Mouse (Mus musculus): ENCODE data around the gene Abhd8.

Gene Abhd8

DNA sequence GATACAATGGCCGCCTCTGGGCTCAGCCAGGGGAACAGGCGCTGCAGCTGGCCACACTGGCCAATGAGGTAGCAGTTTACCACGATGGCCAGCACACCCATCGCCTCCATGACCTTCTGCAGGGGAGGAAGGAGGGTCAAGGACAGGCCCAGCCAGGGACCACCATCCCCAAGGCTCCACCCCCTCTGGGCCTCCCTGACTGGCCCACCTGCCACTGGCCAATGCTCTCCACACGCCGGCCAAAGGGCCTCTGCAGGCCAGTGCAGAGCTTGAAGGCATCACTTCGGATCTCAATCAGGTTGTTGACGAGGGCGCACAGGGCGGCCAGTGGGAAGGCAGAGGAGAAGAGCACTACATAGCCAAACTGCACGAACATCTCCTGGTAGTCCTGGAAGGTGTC lies 15.5 kb upstream of the Abhd8 start:
- DNase-seq (ENCODE audit: low read depth, low spot score): no peak

DNA sequence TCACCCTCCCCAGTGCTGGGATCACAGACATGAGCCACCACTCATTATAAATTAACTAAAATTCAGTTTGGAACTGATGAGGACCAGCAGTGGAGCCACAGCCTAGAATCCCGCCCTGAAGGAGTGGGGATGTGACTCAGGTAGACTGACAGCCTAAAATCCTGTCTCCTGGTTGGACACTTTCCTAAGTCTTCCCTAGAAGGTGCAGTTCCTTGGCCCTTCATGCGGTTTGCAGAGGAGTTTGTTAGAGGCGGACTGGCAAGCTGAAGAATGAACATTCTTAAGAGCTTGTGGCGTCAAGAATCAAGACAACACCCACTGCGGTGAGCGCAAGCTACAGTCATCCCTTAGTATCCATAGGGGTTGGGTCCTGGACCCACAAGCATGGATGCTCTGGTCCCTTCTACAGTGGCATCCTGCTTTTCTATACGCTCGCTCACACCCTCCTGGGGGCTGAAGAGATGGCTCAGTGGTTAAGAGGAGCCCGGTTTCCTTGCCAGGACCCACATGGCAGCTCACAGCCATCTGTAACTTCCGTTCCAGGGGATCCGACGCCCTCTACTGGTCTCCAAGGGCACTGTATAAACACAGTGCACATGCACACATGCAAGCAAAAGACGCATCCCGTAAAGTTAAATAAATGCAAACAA lies 13.9 kb upstream of the Abhd8 start:
- peak; percentile 64 for DNase-seq (ENCODE audit: low read depth, low spot score)

DNA sequence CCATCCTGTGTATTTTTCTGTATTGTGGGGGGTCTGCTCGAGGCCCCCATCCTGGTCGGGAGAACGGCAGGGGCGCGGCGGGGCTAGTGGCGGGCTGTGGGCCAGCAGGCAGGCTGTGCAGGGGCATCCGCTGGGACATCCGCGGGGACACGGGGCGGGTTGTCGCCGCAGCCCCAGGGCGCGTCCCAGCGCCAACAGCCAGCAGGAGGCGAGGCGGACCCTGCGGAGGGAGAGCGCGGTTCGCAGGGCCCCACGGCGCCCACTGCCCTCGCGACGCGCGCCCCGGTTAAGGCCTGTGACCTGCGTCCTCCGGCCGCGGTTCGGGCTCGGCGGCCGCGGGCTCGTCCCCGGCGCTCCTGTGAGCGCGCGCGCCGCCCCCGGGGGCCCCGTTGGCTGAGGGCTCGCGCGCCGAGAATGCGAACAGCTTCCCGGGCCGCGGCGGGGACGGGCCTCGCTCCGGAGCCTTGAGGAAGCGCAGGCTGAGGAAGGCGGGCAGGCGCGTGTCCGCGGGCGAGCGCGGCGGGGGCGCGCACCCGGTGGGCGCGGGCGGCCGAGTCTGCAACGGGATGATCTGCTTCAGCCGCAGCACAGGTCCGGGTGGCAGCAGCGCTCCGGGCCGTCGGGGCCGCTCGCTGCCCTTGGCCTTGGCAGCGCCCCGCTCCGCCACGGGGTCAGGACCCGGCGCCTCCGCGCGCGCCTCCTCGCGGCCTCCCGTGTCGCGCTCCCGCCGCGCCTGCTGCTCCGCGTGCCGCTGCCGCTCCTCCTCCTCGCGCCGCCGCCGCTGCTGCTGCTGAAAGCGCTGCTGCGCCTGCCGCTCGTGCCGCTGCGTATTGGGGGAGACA lies 12.9 kb upstream of the Abhd8 start:
- peak; percentile 53 for DNase-seq (ENCODE audit: low read depth, low spot score)

DNA sequence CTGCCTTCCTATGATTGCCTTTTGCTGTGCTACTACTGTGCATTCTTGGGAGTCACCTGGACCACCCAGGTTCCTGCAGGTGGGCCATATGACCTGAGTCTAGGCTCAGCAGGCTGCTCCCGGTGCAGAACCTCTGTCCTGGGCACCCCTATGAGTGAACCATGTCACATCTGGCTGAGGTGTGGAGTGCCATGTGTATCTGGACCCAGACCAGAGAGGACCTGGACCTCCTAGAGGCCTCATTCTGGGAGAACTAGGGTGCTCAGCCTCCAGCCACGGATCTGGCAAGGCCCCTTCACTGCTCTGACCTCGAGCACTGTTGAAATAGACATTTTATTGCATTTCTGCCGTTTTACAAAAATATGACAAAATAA lies 12.2 kb upstream of the Abhd8 start:
- DNase-seq (ENCODE audit: low read depth, low spot score): no peak

DNA sequence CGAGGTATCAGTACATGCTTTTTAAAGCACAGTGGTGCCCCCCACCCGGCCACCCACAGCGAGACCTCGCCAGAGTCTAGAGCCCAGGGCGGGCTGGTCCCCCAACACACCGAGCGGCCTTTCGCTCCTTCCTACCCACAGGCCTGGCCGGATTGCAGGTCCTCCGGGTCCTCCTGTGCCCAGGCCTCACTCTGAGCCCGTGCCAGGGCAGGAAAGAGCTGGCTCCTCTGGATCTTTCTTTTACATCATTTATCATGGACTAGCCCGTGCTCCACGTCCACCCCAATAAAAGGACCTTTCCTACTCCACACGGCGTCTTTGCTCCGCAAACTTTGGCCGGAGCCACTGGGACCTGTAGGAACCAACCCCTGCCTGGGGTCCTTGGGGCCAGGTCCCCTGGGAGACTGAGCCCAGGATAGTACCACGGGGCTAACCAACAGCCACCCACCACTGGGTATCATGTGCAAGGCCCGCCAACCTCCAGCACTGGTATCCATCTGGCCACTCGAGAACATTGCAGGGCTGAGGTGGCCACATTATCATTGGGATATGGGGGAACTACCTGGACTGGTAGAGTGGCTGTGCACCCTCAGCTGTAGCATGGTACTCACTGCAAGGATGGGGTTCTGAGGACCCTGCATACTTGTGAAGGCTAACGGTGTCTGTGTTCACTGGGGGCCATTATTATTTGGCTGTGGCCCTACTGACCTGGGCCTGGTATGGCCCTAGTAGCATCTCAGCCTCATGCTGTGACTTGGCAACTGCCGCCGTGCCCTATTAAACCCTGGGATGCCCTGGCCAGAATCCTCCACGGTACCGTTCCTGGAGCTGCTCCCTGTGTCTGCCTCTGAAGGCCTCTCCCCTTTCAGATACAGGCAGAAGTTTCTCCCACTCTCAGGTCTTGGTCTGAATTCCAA lies 11.6 kb upstream of the Abhd8 start:
- DNase-seq (ENCODE audit: low read depth, low spot score): no peak

DNA sequence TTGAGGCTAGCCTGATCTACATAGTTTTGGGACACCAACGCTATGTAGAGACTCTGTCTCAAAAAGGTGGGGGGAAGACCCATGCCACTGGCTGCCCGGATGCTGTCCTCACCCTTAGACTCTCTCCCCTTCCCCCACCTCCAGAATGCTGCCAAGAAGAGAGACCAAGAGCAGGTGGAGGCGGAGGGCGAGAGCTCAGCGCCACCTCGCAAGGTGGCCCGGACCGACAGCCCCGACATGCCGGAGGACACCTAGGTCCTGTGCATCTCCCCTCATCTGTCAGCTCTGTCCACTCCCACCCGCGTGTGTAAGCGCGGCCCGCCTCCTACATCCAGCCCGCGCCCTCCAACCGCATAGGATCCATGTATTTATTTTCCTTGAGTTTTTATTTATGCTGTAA lies 10.9 kb upstream of the Abhd8 start:
- DNase-seq (ENCODE audit: low read depth, low spot score): no peak

DNA sequence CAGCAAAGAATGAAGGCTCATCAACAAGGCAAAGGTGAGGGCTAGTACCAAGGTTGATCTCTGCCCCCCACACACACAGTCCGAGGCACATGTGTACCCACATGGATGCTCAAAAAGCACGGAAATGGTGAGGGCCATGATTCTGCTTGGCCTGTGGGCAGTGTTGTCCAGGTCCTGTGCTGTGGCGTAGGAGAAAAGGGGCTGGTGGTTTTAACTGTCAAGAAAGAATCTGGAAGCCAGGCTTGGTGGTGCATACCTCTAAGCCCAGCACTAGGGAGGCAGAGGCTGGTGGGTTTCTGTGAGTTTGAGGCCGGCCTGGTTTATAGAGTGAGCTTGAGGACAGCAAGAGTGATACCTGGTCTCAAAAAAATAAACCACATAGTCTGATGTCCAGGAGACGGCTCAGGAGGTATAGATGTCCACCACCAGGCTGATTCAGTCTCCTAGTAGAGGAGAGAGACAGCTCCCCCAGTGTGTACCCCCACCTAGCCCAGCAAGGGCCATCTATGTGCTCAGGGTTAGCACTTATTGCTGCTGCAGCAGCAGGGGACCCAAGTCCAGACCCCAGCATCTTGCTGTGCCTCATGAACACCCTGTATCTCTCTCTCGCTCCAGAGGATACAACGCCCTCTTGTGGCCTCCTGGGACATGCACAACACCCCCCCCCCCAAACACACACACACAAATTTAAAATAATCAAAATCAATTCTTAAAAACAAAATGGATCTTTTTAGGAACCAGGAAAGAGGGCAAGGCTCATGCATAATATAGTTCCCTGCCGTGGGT lies 9.3 kb upstream of the Abhd8 start:
- no peak for DNase-seq (ENCODE audit: low read depth, low spot score)

DNA sequence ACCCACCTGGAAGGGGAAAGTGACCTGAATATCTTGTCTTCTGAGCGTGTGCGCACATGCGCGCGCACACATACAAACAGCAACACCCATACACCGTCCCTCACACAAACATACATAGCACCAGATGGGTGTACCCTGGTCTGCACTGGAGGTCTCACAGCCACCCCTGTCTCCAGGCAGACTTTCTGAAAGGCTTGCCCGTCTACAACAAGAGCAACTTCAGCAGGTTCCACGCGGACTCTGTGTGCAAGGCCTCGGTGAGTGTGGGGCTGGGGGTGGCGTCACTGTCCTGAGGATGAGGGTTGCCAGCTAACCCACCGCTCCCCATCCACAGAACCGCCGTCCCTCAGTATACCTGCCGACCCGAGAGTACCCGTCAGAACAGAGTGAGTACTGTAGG lies 8.4 kb upstream of the Abhd8 start:
- no peak for DNase-seq (ENCODE audit: low read depth, low spot score)

DNA sequence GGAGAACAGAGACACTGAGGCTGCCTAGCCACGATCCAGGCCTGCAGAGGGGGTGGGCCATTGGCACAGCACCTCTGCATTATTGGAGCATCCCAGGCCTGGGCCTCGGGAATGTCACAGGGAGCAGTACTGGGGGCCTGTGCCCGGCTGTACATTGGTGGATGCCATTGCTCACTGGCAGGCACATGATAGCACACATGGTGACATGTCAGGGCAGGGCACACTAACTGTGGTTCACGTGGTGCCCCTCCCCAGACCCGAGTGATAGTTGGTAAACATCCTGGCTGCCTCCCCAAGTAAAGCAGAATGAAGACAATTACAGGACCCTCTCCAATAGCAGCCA lies 7.4 kb upstream of the Abhd8 start:
- no peak for DNase-seq (ENCODE audit: low read depth, low spot score)

DNA sequence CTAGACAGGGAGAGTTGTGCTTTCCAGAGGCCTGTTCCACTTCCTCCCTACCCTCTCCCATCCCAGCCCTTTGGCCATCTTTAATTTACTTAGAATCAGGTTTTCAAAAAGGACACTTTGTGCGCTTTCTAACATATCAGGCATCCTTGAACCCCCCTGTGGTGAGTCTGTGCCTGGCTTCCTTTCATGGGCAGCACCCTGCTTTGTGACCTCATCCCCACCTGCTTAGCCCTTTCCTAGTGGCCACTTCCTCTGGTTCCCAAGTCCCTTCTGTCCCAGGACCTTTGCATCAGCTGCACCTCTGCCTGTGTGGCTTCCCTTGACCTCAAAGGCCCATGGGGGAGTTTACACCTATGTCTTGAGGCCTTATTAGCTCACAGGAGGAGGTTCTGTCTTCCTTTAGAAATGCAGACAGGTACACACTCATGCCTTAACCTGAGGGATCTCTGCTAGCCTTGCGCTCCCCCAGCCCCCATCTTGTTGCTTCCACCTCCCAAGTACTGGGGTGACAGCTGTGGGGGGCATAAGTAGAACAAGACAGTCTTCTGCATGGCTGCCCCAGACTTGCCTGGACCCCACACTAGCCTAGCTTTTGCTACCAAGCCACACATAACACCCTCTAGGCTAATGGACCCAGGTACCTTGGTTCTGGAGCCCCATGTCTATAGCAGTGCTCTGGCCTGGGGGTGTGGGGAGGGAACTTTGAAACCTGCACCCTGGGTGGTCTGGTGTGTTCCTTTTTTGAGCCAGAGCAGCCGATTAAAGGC lies 6.9 kb upstream of the Abhd8 start:
- no peak for DNase-seq (ENCODE audit: low read depth, low spot score)

DNA sequence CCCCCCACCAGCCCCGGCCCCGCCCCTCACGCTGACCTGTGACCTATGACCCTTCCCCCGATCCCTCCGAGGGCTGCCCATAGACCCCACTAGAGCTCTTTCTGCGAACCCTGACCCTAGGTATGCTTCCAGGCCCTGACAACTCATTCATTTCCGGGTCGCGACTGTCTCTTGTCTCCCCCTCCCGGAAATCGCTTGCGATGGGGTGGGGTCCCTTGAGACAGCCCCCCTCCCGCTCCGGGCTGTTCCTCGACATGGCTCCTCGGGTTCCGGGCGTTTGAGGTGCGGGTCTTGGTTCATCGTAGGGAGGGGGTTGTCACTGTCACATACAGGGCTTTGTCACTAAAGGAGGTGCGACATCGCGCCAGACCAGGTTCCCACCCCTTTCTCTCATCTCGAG lies 6.0 kb upstream of the Abhd8 start:
- DNase-seq (ENCODE audit: low read depth, low spot score): peak; percentile 53

DNA sequence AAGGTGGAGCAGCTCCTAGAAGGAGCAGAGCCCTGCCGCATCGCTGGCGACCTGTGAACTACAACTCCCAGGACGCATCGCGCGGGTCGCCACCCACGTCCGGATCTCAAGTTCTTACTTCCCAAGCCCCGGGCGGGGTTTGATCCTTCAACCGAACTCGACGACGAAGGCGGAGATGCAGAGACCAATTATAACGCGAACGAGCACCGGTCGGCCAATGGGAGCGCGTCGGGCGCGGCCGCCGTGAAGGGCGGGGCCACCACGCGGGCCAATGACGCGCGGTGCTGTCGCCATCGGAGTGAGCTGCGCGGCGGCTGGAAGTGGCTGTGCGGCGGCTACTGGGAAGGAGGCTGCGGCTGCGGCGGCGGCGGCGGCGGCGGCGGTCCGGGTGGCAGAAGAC lies 5.5 kb upstream of the Abhd8 start, which contains the start of gene Dda1:
Gene Dda1, plus strand, starts transcription at position 284 of the 400 bp plus-strand sequence.
- DNase-seq (ENCODE audit: low read depth, low spot score): peak; percentile 99

DNA sequence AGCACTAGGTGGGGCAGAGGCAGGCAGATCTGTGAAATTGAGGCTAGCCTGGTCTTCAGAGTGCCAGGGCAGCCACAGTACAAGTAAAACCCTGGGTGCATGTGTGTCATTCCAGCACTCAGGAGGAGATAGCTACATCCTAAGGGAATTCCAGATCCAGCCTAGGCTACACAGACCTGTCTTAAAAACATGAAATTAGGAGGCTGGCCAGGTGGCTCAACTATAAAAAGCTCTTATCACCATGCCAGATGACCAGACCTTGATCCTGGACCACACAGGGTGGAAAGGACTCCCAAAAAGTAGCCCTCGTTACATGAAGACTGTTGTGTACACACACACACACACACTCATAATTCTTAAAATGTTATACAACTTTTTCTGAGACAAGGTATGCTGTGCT lies 4.5 kb upstream of the Abhd8 start:
- no peak for DNase-seq (ENCODE audit: low read depth, low spot score)

DNA sequence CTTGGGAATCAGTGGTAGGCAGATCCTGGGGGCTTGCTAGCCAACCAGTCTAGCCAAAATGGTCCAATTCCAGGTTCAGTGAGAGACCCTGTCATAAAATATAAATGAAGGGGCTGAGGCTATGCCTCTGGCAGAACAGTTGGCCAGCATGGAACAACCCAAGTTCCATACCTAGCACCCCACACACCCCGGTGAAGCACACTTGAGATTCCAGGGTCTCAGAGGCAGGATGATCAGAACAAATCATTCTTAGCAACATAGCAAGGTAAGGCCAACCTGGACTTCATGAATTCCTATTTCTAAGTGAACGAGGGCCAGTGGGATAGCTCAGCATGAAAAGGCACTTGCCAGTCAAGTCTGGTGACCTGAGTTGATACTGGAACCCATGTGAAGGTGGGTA lies 3.7 kb upstream of the Abhd8 start:
- DNase-seq (ENCODE audit: low read depth, low spot score): no peak

DNA sequence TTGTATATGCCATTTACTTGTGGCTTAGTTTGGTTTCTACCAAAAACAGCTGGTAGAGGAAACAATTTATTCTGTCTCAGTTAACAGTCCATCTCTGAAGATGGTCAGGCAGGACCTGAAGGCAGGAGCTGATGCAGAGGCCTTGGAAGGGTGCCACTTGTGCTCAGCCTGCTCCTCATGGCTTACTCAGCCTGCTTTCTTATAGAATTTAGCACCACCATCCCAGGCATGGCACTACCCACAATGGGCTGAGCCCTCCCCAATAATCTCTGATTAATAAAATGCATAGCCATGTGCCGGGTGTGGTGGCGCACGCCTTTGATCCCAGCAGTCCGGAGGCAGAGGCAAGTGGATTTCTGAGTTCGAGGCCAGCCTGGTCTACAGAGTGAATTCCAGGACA lies 2.7 kb upstream of the Abhd8 start:
- DNase-seq (ENCODE audit: low read depth, low spot score): no peak

DNA sequence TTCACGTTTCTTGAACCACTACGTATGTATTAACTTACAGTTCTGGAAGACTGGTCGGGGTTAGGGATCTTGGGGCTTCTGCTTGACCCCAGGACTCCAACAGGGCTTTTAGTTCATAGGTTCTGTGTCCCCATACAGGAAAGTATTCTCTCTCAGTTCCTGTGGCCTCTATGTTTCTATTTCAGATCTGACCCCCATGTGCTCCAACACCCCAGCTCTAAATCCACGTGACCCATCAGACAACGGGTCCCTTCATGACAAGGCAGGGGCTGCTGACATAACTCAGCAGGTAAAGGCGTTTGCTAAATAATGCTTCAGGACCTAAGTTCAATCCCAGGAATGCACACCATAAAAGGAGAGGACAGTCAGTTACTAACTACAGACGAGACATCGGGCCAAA lies 2.3 kb upstream of the Abhd8 start:
- no peak for DNase-seq (ENCODE audit: low read depth, low spot score)

DNA sequence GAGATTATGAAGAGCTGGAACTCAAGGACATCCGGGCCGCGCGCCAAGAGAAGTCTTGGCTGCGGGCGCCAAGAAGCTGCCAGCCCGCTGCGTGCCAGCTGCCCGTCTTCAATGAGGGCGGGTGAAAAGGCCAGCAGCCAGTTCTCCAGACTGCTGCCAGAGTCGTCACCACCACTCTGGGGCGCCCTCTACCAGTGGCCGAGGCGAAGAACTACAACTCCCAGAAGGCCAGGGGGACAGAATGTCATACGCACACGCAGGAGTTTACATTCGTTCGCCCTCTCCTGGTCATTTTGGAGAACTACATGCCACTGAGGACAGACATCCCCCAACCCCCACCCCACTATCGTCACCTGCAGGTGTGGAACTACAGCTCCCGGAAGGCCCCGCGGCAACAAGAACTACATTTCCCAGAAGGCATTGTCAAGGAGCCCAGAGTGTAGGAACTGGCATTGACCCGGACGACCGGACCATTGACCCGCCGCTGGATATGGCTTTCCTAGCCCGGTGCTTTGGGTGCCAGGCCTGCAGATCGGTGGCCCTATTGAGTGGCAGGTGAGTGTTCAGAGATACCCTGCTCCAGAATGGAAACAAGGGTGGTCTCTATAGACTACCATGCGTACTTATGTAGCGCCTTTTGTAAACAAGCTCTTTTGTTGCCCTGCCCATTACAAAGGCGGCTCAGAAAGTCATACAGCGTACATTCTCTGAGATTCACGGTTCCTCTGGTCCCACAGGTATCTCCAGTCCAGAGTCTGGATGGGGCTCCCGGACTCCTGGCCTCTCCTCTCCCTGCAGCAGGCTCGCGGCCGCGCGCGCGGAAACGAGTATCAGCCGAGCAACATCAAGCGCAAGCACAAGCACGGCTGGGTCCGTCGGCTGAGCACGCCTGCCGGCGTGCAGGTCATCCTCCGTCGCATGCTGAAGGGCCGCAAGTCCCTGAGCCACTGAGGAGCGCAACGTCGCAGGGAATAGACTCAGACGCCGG lies 1.4 kb upstream of the Abhd8 start, which contains the start of gene Mrpl34:
Gene Mrpl34, plus strand, starts transcription at position 447 of the 988 bp plus-strand sequence.
- peak; percentile 100 for DNase-seq (ENCODE audit: low read depth, low spot score)

DNA sequence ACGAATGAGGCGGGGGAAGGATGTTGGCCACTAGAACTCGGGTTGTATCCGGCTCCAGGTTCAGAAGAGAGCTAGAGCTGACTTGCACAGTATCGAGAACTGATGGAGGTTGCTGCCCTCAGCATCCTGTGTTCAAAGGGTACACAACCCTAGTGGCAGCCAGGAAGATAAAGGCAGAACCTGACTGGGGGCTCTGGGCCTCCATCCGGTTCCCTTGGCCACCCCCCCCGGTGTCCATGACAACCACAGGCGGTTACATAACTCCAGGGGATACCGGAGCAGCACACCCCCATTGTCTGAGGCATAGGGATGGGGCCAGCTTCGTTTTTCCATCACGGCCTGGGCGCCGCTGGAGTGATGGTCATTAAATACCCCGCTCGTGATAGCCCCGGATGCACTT lies 669 bp downstream of the Abhd8 start:
- DNase-seq (ENCODE audit: low read depth, low spot score): peak; percentile 46

DNA sequence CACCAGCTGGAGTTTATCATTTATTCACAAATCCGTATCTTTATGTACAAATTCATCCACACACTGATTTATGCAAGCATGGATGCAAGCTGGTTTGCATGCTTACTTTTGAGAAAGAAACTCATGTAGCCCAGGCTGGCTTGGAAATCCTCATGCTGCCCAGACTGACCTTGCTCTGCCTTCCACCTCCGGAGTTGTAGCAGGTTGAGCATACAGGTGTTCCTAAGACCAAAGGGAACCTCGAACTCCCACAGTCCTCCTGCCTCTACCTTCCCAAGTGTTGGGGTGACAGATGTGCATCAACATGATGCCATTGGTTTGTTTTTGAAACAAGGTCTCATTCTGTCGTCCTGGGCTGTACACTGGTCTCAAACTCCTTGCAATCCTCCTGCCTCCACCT lies 1.3 kb downstream of the Abhd8 start:
- DNase-seq (ENCODE audit: low read depth, low spot score): no peak
